Mouse (Mus musculus) megakaryocyte progenitor cell, adult 5-6 weeks (primary cell): ENCODE measurements around the gene Sst. TPM values are rescaled to one million over a fixed set of nuclear protein-coding genes. Genes with fewer than 3 reads are reported as not detected.
A peak's percentile ranks its signal among the peaks of the same experiment; 100 is the strongest.

Experiments
- ATAC-seq: replicated peaks from 2 replicates; pipeline ENCODE4 v1.8.0; 2016; ENCODE audit warnings: mild to moderate bottlenecking, moderate TSS enrichment, inconsistent platforms; ENCODE audit not compliant: poor library complexity
- total RNA-seq, 2 experiments: library from RNA; stranded (forward) in 1 of 2; stranded (reverse) in 1 of 2; fragments of 157-497, 149-512 nt in 1 of 2; fragments of 200-1000 nt in 1 of 2; gene quantifications; 2 replicates each; pipeline versions ENCODE4 v1.2.3 to v1.2.4; 2015 to 2017

Sst gene
- total RNA-seq, 2 experiments from 2014 or later, result not detected

- no peak for ATAC-seq
These were observed 2.7 kb downstream of the Sst start for GRCm38 (mm10) chr16:23887910-23888579.

- ATAC-seq, result no peak
These were observed 5.7 kb downstream of the Sst start for GRCm38 (mm10) chr16:23885098-23885497.

- peak; percentile 95 for ATAC-seq
These were observed 35.5 kb downstream of the Sst start for GRCm38 (mm10) chr16:23855242-23855641.

- ATAC-seq, result no peak
These were observed 41.0 kb downstream of the Sst start for GRCm38 (mm10) chr16:23849720-23850119.

- no peak for ATAC-seq
These were observed 41.6 kb downstream of the Sst start for GRCm38 (mm10) chr16:23849176-23849575.

GRCm38 (mm10) chr16:23844622-23845021, 46.1 kb downstream of the Sst start:
- ATAC-seq, result peak; percentile 87

- no peak for ATAC-seq
These were observed 48.1 kb downstream of the Sst start for GRCm38 (mm10) chr16:23842609-23843008.

Other genes starting within 250 kb of the Sst start
- not detected in 2 replicates for gene Rtp2, start 41.4 kb upstream of the Sst start, total RNA-seq (2015)
- gene Rtp2, start 41.4 kb upstream of the Sst start, total RNA-seq (2017), result not detected in 2 replicates
- not detected in 2 replicates for gene Gm37419, start 97.5 kb upstream of the Sst start, total RNA-seq (2015)
- gene Gm37419, start 97.5 kb upstream of the Sst start, total RNA-seq (2017), result not detected in 2 replicates
- 4.1 and 6.9 TPM in 2 replicates for gene Bcl6, start 97.9 kb upstream of the Sst start, total RNA-seq (2015)
- 2.4 and 3.2 TPM in 2 replicates for gene Bcl6, start 97.9 kb upstream of the Sst start, total RNA-seq (2017)